Mouse (Mus musculus) liver, embryonic 14.5 days (tissue): ENCODE measurements around the gene Pygm.

Source experiments
- CTCF ChIP-seq: IDR thresholded peaks from 2 replicates; pipeline ENCODE4 v1.5.1; 2016; ENCODE audit warnings: antibody characterized with exemption, low read depth, control low read depth
- EP300 ChIP-seq: IDR thresholded peaks from 2 replicates; pipeline ENCODE4 v1.6.1; 2016; ENCODE audit warnings: antibody characterized with exemption, low read depth

DNA sequence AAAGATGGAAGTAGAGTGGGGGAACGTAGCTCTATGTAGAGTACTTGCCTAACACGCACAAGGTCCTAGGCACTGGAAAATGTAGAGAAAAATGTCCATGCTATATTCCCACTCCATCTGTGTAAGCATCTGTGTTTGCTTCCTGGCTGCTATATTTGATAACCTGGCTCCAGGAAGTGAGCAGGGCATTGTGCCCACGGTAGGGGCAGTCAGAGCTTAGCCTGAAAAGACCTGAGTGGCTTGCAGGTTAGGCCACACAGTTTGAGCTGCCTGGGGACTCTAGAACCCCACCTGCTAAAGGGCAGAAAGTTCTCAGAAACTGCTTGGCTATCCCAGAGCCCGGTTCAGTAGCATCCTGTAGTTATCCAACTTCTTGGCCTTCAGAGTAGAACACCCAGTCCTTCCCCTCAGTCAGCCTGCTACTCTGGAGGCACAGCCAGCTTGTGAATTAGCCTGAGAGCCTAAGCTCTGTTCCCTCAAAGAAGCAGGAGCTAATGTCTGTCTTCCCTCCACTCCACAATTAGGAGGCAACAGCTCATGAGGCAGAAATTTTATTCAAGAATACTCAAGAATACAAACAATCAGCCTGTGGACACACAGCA lies 1.8 kb upstream of the Pygm start:
- TF ChIP-seq CTCF (no peak), EP300 (no peak)
